Mouse (Mus musculus): ENCODE measurements at regions not wholly inside any gene's neighbourhood (a gene's known extent, or its start where the extent isn't known, plus 50 kb on each side); places are given as distances from the start of the nearest gene placed in this dataset.

DNA sequence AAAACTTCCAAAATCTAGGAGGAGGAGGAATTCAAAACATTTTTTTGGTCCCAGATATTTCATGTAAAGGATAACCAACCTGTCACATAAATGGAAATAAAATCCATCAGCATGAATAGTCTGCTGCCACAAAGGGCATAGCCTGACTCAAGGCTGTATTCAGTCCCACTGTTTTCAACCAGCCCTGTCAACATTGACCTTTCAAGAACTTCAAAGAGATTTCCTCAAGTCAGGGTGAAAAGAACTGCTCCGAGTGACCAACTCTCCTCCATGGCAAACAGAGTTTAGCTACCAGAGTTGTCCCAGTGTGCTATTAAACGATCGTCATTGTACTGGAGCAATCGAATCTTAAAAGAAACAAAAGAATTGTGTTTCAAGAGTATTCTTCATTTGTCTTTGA, 606.5 kb upstream of the Arid1b start:
- Histone ChIP-seq H3K4me1 (replicated peaks) (no peaks in the 10 kb centered on the region), H3K27ac (no peak overlapping the region), H3K4me2 (replicated peaks) (no peak overlapping the region), H3K9ac (replicated peaks) (no peak overlapping the region), H3K9me3 (no peaks in the 10 kb centered on the region), H3K27me3 (no peaks in the 10 kb centered on the region), H3K36me3 (no peaks in the 10 kb centered on the region), H3K4me3 (replicated peaks) (no peak overlapping the region)
- WGBS: 53% methylated on average over 4 of the region's 4 CpGs
- ATAC-seq: no peak

DNA sequence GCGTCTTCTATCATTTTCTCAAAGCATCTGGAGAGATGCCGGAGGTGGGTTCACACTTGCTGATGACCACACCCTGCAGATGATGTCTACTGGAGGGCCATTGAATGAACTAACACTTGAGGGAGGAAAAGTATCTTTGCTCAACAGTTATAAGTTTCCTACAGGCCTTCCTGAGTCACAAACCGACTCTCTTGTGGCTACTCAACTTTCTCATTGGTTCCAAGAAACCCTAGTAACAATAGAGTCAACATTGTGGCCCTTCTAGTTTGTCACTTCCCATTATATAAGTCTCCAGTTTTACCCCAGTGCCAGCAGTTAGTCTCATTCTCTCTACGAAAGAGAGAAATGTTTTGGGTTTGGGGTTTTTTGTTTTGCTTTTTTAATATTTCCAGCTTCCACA, 604.1 kb upstream of the Arid1b start:
- Histone ChIP-seq H3K4me2 (replicated peaks) (no peak overlapping the region), H3K27me3 (no peaks in the 10 kb centered on the region), H3K9ac (replicated peaks) (no peak overlapping the region), H3K4me1 (replicated peaks) (no peaks in the 10 kb centered on the region), H3K9me3 (no peaks in the 10 kb centered on the region), H3K36me3 (no peaks in the 10 kb centered on the region), H3K27ac (no peak overlapping the region), H3K4me3 (replicated peaks) (no peak overlapping the region)
- ATAC-seq: no peak
- 94% methylated on average over 4 of the region's 4 CpGs for WGBS

DNA sequence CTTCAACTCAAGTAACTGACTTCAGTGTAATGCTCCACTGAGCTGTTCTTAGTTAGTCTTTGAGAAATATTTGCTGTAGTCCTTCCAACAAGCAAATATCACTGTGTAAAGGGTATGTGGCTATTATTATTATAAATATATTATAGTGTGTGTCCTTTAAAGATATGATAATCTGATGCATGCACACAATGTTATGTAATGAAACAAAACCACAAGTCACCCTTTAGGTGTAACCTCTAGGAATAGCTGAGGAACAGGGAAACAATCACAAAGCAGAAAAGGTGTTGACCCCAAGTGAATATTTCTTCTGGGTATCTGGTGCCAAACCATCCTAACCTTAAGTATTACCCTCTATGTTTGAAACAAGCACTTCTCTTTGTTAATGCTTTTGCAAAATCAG, 603.6 kb upstream of the Arid1b start:
- H3K4me2 ChIP-seq (replicated peaks): no peak overlapping the region
- no peak overlapping the region for H3K4me3 ChIP-seq (replicated peaks)
- H3K9me3 ChIP-seq: no peaks in the 10 kb centered on the region
- no peak overlapping the region for H3K9ac ChIP-seq (replicated peaks)
- no peaks in the 10 kb centered on the region for H3K27me3 ChIP-seq
- H3K36me3 ChIP-seq: no peaks in the 10 kb centered on the region
- no peak for ATAC-seq
- H3K4me1 ChIP-seq (replicated peaks): no peaks in the 10 kb centered on the region
- no peak overlapping the region for H3K27ac ChIP-seq

DNA sequence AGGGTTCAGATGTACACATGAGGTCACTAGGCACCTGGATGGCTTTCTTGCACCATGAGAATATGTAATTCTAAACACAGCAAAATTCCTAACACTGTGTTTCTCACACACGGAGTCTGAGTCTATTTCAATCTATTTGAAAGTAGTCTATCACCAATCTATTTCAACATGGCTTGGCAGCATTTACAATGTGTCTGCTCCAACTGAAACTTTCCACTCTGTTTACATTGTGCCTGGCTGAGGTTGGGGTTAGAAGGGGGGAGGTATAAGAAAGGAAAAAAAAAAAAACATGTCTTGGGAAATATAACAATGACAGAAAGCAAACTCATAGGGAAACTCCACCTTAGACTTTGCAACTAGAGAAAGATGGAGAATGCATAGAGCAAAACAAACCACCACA, 602.9 kb upstream of the Arid1b start:
- WGBS: 80% methylated on average over 1 of the region's 1 CpGs
- H3K9ac ChIP-seq (replicated peaks): no peak overlapping the region
- H3K36me3 ChIP-seq: no peaks in the 10 kb centered on the region
- no peaks in the 10 kb centered on the region for H3K4me1 ChIP-seq (replicated peaks)
- H3K9me3 ChIP-seq: no peaks in the 10 kb centered on the region
- H3K4me2 ChIP-seq (replicated peaks): no peak overlapping the region
- no peak overlapping the region for H3K27ac ChIP-seq
- ATAC-seq: no peak
- no peak overlapping the region for H3K4me3 ChIP-seq (replicated peaks)
- H3K27me3 ChIP-seq: no peaks in the 10 kb centered on the region

DNA sequence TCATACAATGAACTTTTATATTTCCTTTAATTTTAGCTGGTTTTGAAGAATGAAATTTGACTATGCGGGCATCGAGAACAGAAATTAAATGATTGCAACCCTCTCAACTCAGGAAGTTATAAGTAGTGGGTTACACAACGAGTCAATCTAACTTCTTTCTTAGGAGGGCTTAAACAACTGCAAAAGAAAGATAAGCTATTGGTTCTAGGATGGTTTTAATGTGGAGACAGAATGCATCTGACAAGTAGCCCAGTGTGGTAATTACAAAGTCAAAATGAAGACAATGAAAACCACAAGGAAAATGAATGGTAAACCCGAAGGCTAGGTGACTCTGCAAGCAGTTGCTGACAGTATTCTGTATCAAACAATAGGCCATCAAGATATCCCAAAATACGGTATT, 598.0 kb upstream of the Arid1b start:
- no peak for ATAC-seq
- Histone ChIP-seq H3K36me3 (no peaks in the 10 kb centered on the region), H3K9ac (replicated peaks) (no peak overlapping the region), H3K9me3 (no peaks in the 10 kb centered on the region), H3K4me1 (replicated peaks) (no peaks in the 10 kb centered on the region), H3K4me2 (replicated peaks) (no peak overlapping the region), H3K27ac (no peak overlapping the region), H3K4me3 (replicated peaks) (no peak overlapping the region), H3K27me3 (no peaks in the 10 kb centered on the region)
- 88% methylated on average over 5 of the region's 5 CpGs for WGBS

DNA sequence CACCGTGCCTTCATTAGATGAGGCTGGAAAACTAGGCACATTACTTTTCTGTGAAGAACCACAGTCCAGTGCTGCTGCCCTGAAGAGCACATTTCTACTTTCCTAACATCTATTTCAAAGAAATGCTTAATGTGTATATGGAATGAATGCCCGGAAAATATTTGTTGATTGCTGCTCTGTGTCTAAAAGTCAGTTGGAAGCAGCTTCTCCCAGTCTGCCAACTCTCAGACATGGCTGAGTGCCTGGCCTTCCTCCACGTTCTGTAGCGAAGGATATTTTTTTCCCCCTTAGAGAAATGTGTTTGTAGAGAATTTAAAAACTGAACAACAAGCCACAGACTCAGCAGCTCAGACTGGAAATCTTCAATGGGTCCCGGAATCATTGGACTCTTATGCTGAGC, 576.4 kb upstream of the Arid1b start:
- Histone ChIP-seq H3K27ac (no peak overlapping the region), H3K4me3 (replicated peaks) (no peak overlapping the region), H3K4me1 (replicated peaks) (no peaks in the 10 kb centered on the region), H3K36me3 (no peaks in the 10 kb centered on the region), H3K4me2 (replicated peaks) (no peak overlapping the region), H3K27me3 (no peaks in the 10 kb centered on the region), H3K9ac (replicated peaks) (no peak overlapping the region), H3K9me3 (no peaks in the 10 kb centered on the region)
- WGBS: 88% methylated on average over 5 of the region's 5 CpGs
- ATAC-seq: no peak

DNA sequence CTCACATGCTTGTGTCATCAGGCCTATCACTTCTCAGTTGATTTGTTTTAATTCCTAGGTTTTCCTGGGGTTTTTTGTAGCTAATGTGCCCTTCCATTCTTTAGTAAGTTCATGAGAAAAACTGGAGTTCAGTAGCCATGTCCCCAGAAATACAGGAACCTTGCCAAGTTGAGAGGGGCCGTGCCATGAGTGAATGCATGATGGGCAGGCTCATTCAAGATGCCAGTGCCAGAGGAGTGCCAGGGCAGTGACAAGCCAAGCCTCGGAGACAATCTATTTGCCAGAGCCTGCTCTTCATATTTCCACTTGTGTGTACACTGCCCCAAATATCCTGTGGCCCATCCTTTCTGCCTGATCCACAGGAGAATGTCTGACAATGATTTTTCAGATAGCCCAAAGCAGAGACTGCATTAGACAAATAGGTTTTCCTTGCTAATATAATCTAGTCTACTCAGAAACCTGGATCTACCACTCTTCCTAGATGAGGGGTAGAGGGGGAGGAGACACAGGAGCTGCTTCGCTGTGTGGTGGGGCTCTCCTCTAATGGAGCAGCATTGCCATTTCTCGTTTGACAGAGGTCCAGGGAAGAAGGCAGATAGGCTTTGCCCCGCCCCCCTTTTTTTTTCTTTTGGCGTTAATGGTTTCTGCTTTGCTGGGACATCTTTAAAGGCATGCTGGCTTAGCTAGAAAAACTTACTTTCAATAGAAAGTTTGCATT, 569.5 kb upstream of the Arid1b start:
- no peak for ATAC-seq
- 67% methylated on average over 6 of the region's 6 CpGs for whole genome bisulfite sequencing
- Histone ChIP-seq H3K9me3 (no peaks in the 10 kb centered on the region), H3K4me1 (replicated peaks) (no peaks in the 10 kb centered on the region), H3K27ac (no peak overlapping the region), H3K27me3 (no peaks in the 10 kb centered on the region), H3K4me3 (replicated peaks) (no peak overlapping the region), H3K36me3 (no peaks in the 10 kb centered on the region), H3K4me2 (replicated peaks) (no peak overlapping the region), H3K9ac (replicated peaks) (no peak overlapping the region)

DNA sequence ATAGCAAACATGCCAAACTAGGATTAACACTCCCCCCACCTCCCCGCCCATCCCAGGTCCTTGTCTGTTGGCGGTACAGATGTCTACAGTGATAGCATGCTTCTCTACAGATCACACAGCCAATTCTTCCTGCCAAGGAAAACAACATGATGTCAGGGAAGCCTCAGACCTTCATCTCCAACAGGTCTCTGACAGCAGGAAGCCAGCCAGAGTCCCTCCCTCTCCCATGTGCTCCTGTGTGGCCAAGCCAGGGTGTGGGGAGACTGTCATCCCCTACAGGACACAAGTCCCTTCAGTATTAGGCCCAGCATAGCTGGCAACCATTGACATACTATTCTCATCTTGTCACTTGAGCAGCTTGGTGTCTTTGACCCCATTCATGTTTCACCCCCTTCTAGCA, 568.8 kb upstream of the Arid1b start:
- Histone ChIP-seq H3K9me3 (no peaks in the 10 kb centered on the region), H3K4me1 (replicated peaks) (no peaks in the 10 kb centered on the region), H3K4me2 (replicated peaks) (no peak overlapping the region), H3K27ac (no peak overlapping the region), H3K9ac (replicated peaks) (no peak overlapping the region), H3K36me3 (no peaks in the 10 kb centered on the region), H3K4me3 (replicated peaks) (no peak overlapping the region), H3K27me3 (no peaks in the 10 kb centered on the region)
- WGBS: 92% methylated on average over 2 of the region's 2 CpGs
- no peak for ATAC-seq

DNA sequence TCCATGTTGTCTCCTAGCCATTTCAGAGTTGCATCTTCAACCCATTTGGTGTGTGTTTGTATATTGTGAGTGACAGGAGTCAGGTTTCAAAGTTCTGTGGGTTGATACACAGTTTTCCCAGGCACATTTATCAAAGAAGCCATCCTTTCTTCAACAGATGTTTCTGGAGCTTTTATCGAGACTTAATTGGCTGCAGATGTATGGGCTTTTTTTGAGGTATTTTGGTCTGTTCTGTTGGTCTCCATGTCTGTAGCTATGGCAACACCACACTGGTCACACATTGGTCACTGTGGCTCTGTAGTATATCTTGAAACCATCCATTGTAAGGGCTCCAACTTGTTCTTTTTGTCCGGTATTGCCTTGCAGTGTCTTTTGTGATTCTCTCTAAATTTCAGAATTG, 565.1 kb upstream of the Arid1b start:
- H3K4me2 ChIP-seq (replicated peaks): no peak overlapping the region
- no peak overlapping the region for H3K9ac ChIP-seq (replicated peaks)
- WGBS: 90% methylated on average over 2 of the region's 2 CpGs
- no peak for ATAC-seq
- H3K27me3 ChIP-seq: no peaks in the 10 kb centered on the region
- H3K4me3 ChIP-seq (replicated peaks): no peak overlapping the region
- H3K9me3 ChIP-seq: no peaks in the 10 kb centered on the region
- H3K4me1 ChIP-seq (replicated peaks): no peaks in the 10 kb centered on the region
- H3K36me3 ChIP-seq: no peaks in the 10 kb centered on the region
- H3K27ac ChIP-seq: no peak overlapping the region

DNA sequence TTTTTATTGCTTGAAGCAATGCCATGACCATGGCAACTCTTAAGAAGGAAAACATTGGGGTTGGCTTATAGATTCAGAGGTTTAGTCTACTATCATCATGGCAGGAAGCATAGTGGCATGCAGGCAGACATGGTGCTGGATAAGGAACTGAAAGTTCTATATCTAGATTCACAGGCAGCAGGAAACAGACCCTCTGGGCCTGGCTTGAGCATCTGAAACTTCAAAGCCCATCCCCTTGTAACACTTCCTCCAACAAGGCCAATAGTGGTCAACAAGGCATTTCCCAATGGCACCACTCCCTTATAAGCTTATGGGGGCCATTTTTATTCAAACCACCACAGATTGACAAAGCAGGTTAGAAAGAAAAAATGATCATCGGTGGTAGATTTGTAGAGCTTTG, 548.5 kb upstream of the Arid1b start:
- H3K9me3 ChIP-seq: no peaks in the 10 kb centered on the region
- H3K36me3 ChIP-seq: no peaks in the 10 kb centered on the region
- H3K4me2 ChIP-seq (replicated peaks): no peak overlapping the region
- ATAC-seq: no peak
- no peaks in the 10 kb centered on the region for H3K27me3 ChIP-seq
- 97% methylated on average over 1 of the region's 1 CpGs for WGBS
- H3K27ac ChIP-seq: no peak overlapping the region
- H3K9ac ChIP-seq (replicated peaks): no peak overlapping the region
- H3K4me3 ChIP-seq (replicated peaks): no peak overlapping the region
- H3K4me1 ChIP-seq (replicated peaks): no peaks in the 10 kb centered on the region

DNA sequence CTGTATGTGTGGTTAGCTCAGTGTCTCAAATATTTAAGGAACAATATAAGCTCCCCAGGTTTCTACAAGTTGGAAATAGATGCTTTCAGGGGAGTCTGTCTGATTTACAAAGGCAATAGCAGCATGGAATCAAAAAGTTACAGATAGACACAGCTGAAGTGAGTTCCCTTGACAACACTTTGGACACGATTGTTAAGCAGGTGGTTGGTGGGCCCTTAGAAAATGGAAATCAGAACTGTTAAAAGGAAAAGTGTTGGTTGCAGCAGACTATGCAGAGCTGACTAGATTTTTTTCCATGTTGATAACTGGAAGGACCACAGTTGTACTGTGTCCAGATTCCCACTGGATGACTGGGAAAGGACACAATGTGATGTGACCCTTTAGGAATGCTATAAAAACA, 536.6 kb upstream of the Arid1b start:
- H3K4me2 ChIP-seq (replicated peaks): no peak overlapping the region
- no peaks in the 10 kb centered on the region for H3K9me3 ChIP-seq
- ATAC-seq: no peak
- H3K27me3 ChIP-seq: no peaks in the 10 kb centered on the region
- WGBS: 73% methylated on average over 1 of the region's 1 CpGs
- no peaks in the 10 kb centered on the region for H3K36me3 ChIP-seq
- no peak overlapping the region for H3K9ac ChIP-seq (replicated peaks)
- no peak overlapping the region for H3K4me3 ChIP-seq (replicated peaks)
- H3K4me1 ChIP-seq (replicated peaks): no peaks in the 10 kb centered on the region
- no peak overlapping the region for H3K27ac ChIP-seq

DNA sequence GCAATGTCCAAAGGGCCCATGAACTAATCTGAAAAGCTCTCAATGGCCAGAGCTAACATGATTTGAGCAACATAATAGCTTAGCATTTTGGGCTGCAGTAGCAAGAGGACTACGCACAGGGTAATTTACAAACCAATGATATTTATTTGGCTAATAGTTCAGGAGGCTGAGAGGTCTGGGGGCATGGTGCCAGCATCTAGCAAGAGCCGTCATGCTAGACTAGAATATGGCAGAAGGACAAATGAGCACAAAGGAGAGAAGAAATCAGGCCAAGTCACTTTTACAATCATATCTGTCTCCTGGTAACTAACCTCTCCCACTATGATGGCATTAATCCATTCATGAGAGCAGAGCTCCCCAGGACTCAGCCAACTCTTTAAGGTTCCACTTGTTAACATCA, 532.6 kb upstream of the Arid1b start:
- Histone ChIP-seq H3K9me3 (no peaks in the 10 kb centered on the region), H3K27ac (no peak overlapping the region), H3K9ac (replicated peaks) (no peak overlapping the region), H3K4me1 (replicated peaks) (no peaks in the 10 kb centered on the region), H3K27me3 (no peaks in the 10 kb centered on the region), H3K36me3 (no peaks in the 10 kb centered on the region), H3K4me3 (replicated peaks) (no peak overlapping the region), H3K4me2 (replicated peaks) (no peak overlapping the region)
- 76% methylated on average over 2 of the region's 2 CpGs for WGBS
- ATAC-seq: no peak

DNA sequence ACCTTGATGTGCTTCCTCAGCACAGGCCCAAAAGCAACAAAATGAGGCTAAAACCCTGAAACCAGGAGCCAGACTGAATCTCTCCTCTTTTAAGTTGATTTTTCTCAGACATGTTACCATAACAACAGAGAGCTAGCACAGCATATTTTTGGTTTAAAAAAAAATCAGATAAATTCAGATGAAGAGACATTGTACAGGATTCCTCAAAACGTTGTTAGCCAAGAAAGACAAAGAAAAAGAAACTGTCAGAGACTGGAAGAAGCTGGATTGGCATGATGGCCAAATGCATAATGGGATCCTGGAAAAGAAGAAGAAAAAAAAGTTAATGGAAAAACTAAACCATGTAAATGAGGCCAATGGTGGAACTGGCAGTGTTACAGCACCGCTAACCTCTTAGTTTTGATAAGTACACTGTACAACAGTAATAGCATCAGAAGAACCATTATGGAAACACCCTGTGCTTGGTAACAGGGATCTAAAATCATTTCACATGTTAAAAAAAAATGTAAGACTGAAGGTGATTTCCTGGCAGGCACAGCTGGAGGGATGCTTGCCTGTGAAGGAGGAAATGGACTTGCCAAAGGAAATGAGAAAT, 529.7 kb upstream of the Arid1b start:
- no peaks in the 10 kb centered on the region for H3K27me3 ChIP-seq
- H3K9ac ChIP-seq (replicated peaks): no peak overlapping the region
- no peak overlapping the region for H3K4me2 ChIP-seq (replicated peaks)
- WGBS: 76% methylated on average over 2 of the region's 2 CpGs
- no peak for ATAC-seq
- no peak overlapping the region for H3K27ac ChIP-seq
- H3K36me3 ChIP-seq: no peaks in the 10 kb centered on the region
- H3K4me1 ChIP-seq (replicated peaks): no peaks in the 10 kb centered on the region
- H3K9me3 ChIP-seq: no peaks in the 10 kb centered on the region
- H3K4me3 ChIP-seq (replicated peaks): no peak overlapping the region

All from midbrain, embryonic 13.5 days (tissue).